Mouse (Mus musculus) kidney, embryonic 16.5 days (tissue): Measurements from ENCODE around the gene Nkx1-2. TPM values are rescaled to one million over a fixed set of nuclear protein-coding genes. Genes with fewer than 3 reads are reported as not detected.

Experiments
- ATAC-seq: fragments of 200-750 bp; cut with Nextera tagmentation; 2 replicates; pipeline ENCODE4 v1.8.0; 2017; ENCODE audit warnings: moderate TSS enrichment; ENCODE audit not compliant: low FRiP score, low TSS enrichment
- H3K27ac ChIP-seq: fragments of 300-500 bp; sonication (generic); 2 replicates; pipeline ENCODE4 v1.5.1; 2014; ENCODE audit warnings: low read length
- H3K27me3 ChIP-seq: fragments of 300-500 bp; sonication (generic); 2 replicates; pipeline ENCODE4 v1.6.1; 2014; ENCODE audit warnings: low read length, control low read depth, mixed read lengths; ENCODE audit not compliant: insufficient read depth
- H3K36me3 ChIP-seq: fragments of 300-500 bp; sonication (generic); 2 replicates; pipeline ENCODE4 v1.6.1; 2014; ENCODE audit warnings: low read length, control low read depth, mixed read lengths; ENCODE audit not compliant: insufficient read depth
- H3K4me1 ChIP-seq: fragments of 300-500 bp; sonication (generic); 2 replicates; pipeline ENCODE4 v1.6.1; 2014; ENCODE audit warnings: low read length, control low read depth, mixed read lengths; ENCODE audit not compliant: insufficient read depth
- H3K4me2 ChIP-seq: fragments of 300-500 bp; sonication (generic); replicated peaks from 2 replicates; pipeline ENCODE4 v1.6.1; 2014; ENCODE audit warnings: low read depth, low read length
- H3K4me3 ChIP-seq: fragments of 300-500 bp; sonication (generic); 2 replicates; pipeline ENCODE4 v1.5.1; 2014; ENCODE audit warnings: mild to moderate bottlenecking, low read length
- H3K9ac ChIP-seq: fragments of 300-500 bp; sonication (generic); replicated peaks from 2 replicates; pipeline ENCODE4 v1.6.1; 2014; ENCODE audit warnings: low read length
- H3K9me3 ChIP-seq: fragments of 300-500 bp; sonication (generic); 2 replicates; pipeline ENCODE4 v1.6.1; 2016; ENCODE audit warnings: low read length, control low read depth
- WGBS: fragments of 180-500 bp; shearing (Covaris S2); extraction: QIAGEN DNeasy Blood & Tissue Kit; methylation state at CpG from one replicate; pipeline ENCODE4 v1.1.7; 2014; 5-methylcytosine and 5-hydroxymethylcytosine counted together
- polyA plus RNA-seq: library from polyadenylated mRNA; unstranded; fragments of >200 nt; fragmentation: Nextera tagmentation; extraction: Ambion mirVana; gene quantifications from 2 replicates; pipeline ENCODE4 v1.2.1, GENCODE M21; 2015

Nkx1-2 gene
- polyA plus RNA-seq, 1 experiment from 2014 or later = not detected

DNA sequence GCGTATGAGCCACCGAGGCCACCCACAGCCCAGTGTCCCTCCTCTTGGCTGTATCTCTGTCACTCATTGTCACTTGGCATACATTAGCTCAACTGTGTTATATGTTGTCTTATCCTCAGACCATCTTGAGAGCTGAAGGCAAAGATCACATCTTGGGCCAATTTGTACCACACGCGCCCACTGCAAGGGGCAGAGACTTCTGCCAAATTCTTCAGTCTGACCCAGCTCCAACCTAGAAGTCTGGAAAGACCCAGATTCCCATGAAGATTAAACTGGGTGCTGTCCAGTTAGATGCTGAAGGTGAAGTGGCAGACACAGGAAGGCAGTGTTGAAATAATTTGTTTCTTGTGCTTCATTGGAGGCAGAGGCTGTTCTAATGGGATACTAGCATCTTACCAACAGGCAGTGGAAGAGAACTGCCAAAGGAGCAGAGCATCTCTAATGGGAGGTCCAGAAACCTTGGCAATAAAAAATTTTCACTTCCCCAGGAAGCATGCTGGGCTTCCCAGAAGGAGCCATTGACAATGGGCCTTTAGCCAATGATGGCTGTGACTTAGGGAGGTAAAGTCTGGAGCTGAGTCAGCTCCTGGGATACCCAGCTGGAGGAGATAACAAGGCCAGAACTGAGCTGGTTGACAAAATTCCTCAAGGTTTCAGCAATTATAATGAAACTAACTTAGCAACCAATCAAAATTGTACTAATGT, 9.0 kb upstream of the Nkx1-2 start:
- Histone ChIP-seq H3K4me3 (no peak overlapping the region), H3K27me3 (0 out of 2 replicates have a peak, but pooled peaks cover 11% of the 10 kb centered on the region), H3K9ac (no peak overlapping the region), H3K4me1 (peaks cover 4% of the 10 kb centered on the region; the same call in 1 of the 2 replicates), H3K36me3 (no peaks in the 10 kb centered on the region), H3K9me3 (no peaks in the 10 kb centered on the region), H3K27ac (no peak overlapping the region), H3K4me2 (no peak overlapping the region)
- ATAC-seq = no peak
- WGBS = 94% methylated on average over 4 of the region's 4 CpGs

DNA sequence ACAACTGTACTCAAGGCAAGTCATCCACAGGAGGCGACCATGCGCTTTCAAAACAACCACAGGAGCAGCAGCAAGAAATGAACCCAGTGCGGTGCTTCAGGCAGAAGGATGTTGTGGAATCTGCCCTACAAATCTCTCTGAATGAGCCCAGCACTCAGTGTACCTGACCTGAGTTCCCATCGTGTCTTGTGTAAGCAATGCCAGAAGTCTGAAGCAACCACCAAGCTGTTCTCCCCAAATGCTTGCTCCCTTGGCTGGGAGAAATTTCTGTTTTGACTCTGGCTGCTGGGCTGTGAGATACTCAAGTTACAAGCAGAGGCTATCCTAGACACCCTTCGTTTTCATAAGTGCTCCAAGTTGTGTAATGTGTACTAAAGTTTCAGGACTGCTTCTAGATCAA, 6.3 kb upstream of the Nkx1-2 start:
- Histone ChIP-seq H3K36me3 (no peaks in the 10 kb centered on the region), H3K4me3 (no peak overlapping the region), H3K4me2 (no peak overlapping the region), H3K9me3 (no peaks in the 10 kb centered on the region), H3K27me3 (peaks cover 38% of the 10 kb centered on the region), H3K4me1 (peaks cover 4% of the 10 kb centered on the region; the same call in 1 of the 2 replicates), H3K9ac (no peak overlapping the region), H3K27ac (no peak overlapping the region)
- 42% methylated on average over 5 of the region's 5 CpGs for WGBS
- no peak for ATAC-seq

DNA sequence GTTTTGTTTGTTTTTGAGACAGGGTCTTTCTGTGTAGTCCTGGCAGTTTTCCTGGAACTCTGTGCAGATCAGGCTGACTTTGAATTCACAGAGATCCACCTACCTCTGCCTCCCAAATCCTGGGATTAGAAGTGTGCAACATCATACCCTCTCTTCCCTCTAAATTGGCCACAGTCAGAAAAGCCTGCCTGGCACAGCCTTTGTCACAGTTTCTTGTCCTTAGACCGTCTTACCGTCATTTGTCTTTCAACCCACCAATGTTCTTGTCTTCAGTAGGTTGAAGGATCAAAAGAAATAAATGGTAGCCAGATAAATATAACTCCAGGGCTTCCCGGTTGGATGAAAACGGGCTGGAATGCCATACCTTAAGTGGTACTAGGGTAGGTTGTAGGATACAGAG, 5.3 kb upstream of the Nkx1-2 start:
- Histone ChIP-seq H3K4me3 (no peak overlapping the region), H3K27me3 (peaks cover 47% of the 10 kb centered on the region), H3K4me2 (no peak overlapping the region), H3K4me1 (peaks cover 2% of the 10 kb centered on the region), H3K9ac (no peak overlapping the region), H3K9me3 (no peaks in the 10 kb centered on the region), H3K27ac (no peak overlapping the region), H3K36me3 (no peaks in the 10 kb centered on the region)
- ATAC-seq = no peak
- 85% methylated on average over 4 of the region's 4 CpGs for WGBS

DNA sequence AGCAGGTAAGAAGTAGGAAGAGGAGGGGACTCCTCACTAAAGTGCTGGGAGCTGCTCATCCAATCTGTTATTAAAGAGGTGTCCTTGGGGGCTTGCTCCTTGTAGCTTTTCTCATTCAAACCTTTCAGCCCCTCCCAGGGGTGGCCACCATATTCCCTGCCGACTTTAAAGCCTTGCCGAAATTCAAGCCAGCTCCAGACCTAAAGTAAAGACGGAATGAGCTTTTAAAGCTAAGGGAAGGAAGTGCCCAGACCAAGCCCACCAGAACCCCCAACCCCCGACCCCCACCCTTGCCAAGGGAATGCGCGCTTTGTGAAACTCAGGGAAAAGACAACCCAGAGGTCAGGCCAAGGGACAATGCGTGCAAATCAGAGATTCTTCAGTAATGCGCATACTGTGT, 1.5 kb upstream of the Nkx1-2 start:
- H3K4me1 ChIP-seq = peaks cover 21% of the 10 kb centered on the region
- H3K9me3 ChIP-seq = no peaks in the 10 kb centered on the region
- H3K27me3 ChIP-seq = peaks cover 80% of the 10 kb centered on the region
- H3K4me2 ChIP-seq = no peak overlapping the region
- H3K27ac ChIP-seq = no peak overlapping the region
- no peak for ATAC-seq
- no peak overlapping the region for H3K4me3 ChIP-seq
- 16% methylated on average over 8 of the region's 8 CpGs for WGBS
- no peaks in the 10 kb centered on the region for H3K36me3 ChIP-seq
- no peak overlapping the region for H3K9ac ChIP-seq

DNA sequence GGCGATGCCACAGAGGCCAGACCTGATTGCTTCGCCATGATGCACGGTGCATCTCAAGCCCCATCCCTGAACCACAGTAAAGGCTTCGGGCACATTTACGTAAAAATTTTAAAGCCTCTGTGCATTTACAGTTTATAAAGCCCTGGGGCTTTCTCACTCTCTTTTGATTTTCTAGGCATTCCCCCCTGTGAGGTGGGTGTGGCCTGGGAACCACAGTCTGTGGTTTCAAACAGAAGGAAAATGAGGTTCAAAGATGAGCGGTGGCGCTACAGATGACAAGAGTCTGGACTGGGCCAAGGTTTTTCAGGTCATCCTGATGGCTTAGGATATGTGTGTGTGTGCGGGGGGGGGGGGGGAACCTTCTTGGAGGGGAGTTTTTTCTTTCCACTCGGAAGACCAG, 589 bp upstream of the Nkx1-2 start:
- no peak for ATAC-seq
- 2% methylated on average over 9 of the region's 9 CpGs for WGBS
- H3K27ac ChIP-seq = no peak overlapping the region

DNA sequence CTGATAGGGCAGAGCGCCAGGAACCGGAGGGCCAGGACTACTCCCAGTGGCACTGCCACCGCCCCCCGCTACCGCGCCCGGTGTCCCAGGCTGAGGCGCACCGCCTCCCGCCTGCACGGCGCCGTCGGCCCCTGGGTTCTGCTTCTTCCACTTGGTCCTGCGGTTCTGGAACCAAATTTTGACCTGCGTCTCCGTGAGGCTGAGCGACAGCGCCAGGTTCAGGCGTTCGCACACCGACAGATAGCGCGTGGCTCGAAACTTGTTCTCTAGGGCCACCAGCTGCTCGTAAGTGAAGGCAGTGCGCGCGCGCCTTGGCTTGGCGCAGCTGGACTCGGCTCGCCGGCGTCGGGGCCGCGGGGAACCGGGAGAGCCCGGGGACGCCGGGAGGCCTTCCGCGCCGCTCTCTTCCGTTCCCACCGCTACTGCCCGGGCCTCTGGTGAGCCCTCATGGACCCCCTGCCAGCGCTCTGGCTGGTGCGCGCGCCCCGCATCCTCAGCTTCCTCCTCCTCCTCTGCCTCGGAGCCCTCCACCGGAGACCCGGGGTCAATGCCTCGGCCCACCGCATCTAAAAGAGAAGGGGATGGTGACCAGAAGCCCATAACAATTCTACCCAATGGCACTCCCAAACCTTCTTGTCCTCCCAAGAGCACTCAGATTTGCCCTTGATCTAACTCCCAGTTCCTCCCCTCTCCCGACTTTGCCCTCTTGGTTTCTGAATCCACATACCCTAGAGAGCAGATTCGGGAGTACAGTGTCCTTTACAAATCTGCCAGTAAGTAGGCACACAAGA, 2.0 kb downstream of the Nkx1-2 start:
- WGBS = under 1% methylated on average over 48 of the region's 60 CpGs
- Histone ChIP-seq H3K4me3 (peak overlapping the region; percentile 52), H3K4me2 (peak overlapping the region; percentile 83), H3K27ac (no peak overlapping the region), H3K4me1 (peaks cover 21% of the 10 kb centered on the region), H3K27me3 (peaks cover 69% of the 10 kb centered on the region), H3K9me3 (no peaks in the 10 kb centered on the region), H3K9ac (peak overlapping the region; percentile 40), H3K36me3 (no peaks in the 10 kb centered on the region)
- ATAC-seq = peak; percentile 35; the same call in 1 of the 2 replicates

More for the DNA sequence above, 589 bp upstream of the Nkx1-2 start:
- Histone ChIP-seq H3K36me3 (no peaks in the 10 kb centered on the region), H3K4me2 (peak overlapping the region; percentile 60), H3K4me1 (peaks cover 21% of the 10 kb centered on the region), H3K9ac (no peak overlapping the region), H3K4me3 (peak overlapping the region; percentile 34), H3K27me3 (peaks cover 84% of the 10 kb centered on the region), H3K9me3 (no peaks in the 10 kb centered on the region)

DNA sequence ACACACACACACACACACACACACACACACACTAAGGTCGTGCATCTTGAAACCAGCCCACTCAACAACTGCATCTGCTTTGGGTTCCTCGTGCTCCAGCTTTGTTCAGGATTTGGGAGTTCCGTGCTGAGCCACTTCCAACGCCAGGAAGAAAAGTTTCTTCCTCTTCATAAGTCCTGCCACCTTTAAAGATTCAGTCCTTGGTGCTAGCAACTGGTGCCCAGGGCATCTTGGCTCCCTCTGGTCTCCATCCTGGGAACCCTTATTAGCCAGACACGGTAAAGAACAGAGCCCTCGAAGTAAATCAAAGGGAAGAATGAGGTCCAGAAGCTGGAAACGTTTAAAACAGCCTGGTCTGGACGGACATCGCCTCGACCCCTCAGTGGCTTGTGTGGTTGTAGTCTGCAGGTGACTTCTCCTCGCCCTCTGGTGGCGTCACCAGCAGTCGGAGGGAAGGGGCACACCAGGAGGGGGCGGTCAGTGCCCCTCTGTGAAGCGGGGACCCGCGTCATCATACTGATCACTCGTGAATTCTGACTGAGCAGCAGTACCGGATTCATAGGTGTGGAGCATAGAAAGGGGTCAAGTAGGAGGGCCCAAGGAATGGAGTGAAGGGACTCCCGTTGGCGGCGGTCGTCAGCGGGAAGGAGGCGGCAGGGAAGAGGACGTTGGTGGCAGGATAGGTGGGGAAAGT, 2.7 kb downstream of the Nkx1-2 start:
- Histone ChIP-seq H3K4me3 (peak overlapping the region; percentile 52), H3K9me3 (no peaks in the 10 kb centered on the region), H3K9ac (no peak overlapping the region), H3K27me3 (peaks cover 61% of the 10 kb centered on the region), H3K36me3 (no peaks in the 10 kb centered on the region), H3K4me1 (peaks cover 21% of the 10 kb centered on the region), H3K4me2 (peak overlapping the region; percentile 83), H3K27ac (no peak overlapping the region)
- WGBS = 8% methylated on average over 26 of the region's 26 CpGs
- peak; percentile 69 for ATAC-seq

DNA sequence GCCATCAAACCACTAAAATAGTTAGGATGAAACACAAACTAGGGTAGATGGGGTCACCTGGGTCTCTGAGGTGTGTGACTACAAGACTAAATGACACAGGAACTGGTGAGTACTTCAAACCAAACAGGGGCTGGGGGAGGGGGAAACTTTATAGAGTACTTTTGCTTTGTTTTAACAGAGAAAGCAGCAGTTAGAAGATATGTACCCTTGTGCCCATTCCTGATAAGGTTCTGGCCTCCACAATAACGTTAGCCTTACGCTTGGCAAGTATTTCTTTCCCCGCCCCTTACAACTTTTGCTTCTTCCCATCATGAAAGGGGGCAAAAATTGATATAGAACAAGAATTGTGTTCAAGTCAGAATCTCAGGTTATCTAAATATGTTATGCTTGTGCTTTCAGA, 3.6 kb downstream of the Nkx1-2 start:
- ATAC-seq = no peak
- H3K36me3 ChIP-seq = no peaks in the 10 kb centered on the region
- 82% methylated on average over 3 of the region's 3 CpGs for WGBS
- no peaks in the 10 kb centered on the region for H3K9me3 ChIP-seq
- H3K9ac ChIP-seq = no peak overlapping the region
- peaks cover 52% of the 10 kb centered on the region for H3K27me3 ChIP-seq
- H3K4me1 ChIP-seq = peaks cover 21% of the 10 kb centered on the region
- H3K4me3 ChIP-seq = no peak overlapping the region
- no peak overlapping the region for H3K4me2 ChIP-seq
- no peak overlapping the region for H3K27ac ChIP-seq

DNA sequence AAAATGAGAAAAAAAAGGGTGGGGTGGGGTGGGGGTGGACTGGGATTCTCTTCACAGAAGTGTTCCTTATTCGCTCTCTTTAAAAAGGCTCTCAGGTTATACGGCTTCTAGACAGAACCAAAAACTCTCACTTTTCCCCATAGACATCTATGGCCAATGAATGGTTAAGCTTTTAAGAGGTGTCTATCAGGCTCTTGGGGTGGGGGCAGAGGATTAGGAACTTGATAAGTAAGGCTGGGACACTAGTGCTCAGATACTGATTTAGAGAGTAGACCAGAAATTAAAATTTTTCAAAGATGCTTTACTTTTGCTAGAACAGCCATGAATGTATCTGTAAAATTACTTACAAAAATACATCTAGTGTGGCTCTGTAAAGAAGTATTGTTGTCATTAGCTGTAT, 5.1 kb downstream of the Nkx1-2 start:
- ATAC-seq = no peak
- H3K9me3 ChIP-seq = no peaks in the 10 kb centered on the region
- peaks cover 38% of the 10 kb centered on the region for H3K27me3 ChIP-seq
- H3K4me3 ChIP-seq = no peak overlapping the region
- H3K36me3 ChIP-seq = no peaks in the 10 kb centered on the region
- no peak overlapping the region for H3K27ac ChIP-seq
- peaks cover 15% of the 10 kb centered on the region for H3K4me1 ChIP-seq
- H3K9ac ChIP-seq = no peak overlapping the region
- whole genome bisulfite sequencing = 85% methylated on average over 2 of the region's 2 CpGs
- no peak overlapping the region for H3K4me2 ChIP-seq
